Mouse (Mus musculus) heart, adult 9 months (tissue): ENCODE measurements around the gene Tmem11.
A peak's percentile ranks its signal among the peaks of the same experiment; 100 is the strongest.
"Not testable (repeated sequence)": the region's sequence is repeated elsewhere in the genome, so short reads cannot be mapped to it uniquely, and the experiment has no call there.

Experiments
- DNase-seq, 2 experiments: peaks; one replicate each; pipeline ENCODE4 v3.0.0; 2022; ENCODE audit warnings: low spot score in 2 of 2

Tmem11 gene

DNA sequence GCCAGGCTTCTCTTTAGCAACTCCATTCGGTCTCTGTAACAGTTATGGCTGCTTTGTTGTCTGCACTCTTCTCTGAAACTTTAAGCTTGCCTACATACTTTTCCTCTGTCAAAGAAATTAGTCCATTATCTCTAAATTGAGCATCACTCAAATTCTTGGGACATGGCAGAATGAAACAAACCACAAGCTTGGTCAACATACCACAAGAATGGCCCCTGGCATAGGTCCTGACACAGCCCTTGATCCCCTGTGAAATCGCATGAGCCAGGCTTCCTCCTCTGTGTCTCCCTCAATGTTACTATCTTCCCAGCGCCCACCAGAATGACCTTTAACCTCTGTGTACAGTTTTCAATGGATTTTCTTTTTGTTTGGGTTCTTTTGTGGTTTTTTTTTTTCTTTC lies 3.3 kb upstream of the Tmem11 start:
- DNase-seq: no peak

DNA sequence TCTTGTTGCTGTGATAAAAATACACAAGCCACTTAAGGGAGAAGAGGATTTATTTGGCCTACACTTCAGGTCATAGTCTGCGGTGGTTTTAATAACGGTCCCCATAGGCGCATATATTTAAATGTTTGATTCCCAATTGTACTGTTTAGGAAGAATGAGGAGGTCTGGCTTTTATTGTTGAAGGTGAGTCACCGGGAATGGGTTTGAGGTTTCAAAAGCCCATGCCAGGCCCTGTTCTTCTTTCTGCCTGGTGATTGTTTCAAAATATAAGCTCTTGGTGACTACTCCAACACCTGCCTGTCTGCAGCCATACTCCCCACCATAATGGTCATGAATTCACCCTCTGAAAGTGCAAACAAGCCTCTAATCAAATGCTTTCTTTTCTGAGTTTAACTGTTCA lies 1.5 kb upstream of the Tmem11 start:
- DNase-seq: no peak

GRCm38 (mm10) chr11:60879423-60879822 lies 351 bp upstream of the Tmem11 start:
- peak; percentile 25 to 48 for DNase-seq

GRCm38 (mm10) chr11:60878056-60878612 lies 938 bp downstream of the Tmem11 start:
- peak in 1 of 2 experiments; percentile 66 for DNase-seq

GRCm38 (mm10) chr11:60873101-60873500 lies 6.0 kb downstream of the Tmem11 start:
- no peak for DNase-seq

DNA sequence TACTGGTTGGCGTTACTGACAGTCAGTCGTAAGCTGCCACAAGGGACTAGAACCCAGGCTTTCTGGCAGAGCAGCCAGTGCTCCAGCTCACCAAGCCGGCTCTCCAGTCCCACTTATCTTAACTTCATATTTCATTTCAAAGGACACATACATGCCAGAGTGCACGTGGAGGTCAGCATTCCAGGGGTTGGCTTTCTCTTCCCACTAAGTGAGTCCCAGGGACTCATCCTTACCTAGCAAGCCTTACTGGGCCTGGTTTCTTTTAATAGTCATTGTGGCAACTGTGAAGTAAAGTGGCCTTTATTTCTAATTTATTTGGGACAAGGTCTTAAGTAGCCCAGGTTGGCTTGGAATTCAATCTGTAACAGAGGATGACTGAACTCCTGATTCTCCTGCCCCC lies 7.7 kb downstream of the Tmem11 start:
- no peak for DNase-seq

GRCm38 (mm10) chr11:60869471-60869870 lies 9.6 kb downstream of the Tmem11 start:
- DNase-seq: not testable (repeated sequence)

- DNase-seq: no peak
Measured at GRCm38 (mm10) chr11:60867904-60868303, 11.2 kb downstream of the Tmem11 start.

- no peak for DNase-seq
Measured at GRCm38 (mm10) chr11:60867456-60867855, 11.6 kb downstream of the Tmem11 start.

- no peak for DNase-seq
Measured at GRCm38 (mm10) chr11:60866021-60866420, 13.1 kb downstream of the Tmem11 start.

DNA sequence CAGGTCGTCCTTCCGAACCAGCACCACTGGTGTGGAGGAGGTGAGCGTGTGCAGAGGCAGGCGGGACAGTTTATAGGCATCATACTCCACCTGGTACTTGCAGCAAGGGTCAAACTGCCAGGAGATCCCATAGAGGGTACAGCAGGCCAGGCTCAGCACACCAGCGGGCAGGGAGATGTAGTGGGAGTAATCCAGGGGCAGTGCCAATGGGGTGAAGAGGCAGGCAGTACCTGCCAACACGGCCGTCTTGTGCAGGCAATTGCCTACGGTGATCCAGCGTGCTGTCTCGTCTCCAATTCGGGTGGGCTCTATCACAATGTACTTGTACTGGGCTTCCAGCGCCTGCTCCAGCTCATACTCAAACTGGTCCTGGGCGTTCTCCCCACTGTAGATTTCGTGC lies 14.2 kb downstream of the Tmem11 start:
- DNase-seq: peak; percentile 61 to 66

DNA sequence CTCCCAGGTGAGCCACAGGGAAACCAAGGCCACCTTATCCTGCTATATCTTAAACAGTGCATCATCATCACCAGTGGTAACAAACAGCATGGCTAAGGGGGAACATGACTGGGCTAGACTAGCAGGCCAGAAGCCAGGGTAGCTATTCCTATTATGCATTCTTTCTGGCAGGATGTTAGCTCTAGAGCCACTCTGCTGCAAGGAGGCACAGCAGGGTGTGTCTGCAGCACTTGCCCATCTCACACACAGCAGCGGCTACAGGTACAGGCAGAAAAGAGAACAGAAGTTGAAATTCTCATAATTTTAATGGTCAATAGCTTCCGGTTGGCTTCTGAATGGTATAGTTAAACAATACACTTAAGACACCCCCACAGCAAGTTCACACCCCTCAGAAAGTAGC lies 14.9 kb downstream of the Tmem11 start:
- no peak for DNase-seq

- DNase-seq: peak; percentile 40 to 43
Measured at GRCm38 (mm10) chr11:60863196-60863595, 15.9 kb downstream of the Tmem11 start.

GRCm38 (mm10) chr11:60861993-60862392 lies 17.1 kb downstream of the Tmem11 start:
- DNase-seq: no peak

DNA sequence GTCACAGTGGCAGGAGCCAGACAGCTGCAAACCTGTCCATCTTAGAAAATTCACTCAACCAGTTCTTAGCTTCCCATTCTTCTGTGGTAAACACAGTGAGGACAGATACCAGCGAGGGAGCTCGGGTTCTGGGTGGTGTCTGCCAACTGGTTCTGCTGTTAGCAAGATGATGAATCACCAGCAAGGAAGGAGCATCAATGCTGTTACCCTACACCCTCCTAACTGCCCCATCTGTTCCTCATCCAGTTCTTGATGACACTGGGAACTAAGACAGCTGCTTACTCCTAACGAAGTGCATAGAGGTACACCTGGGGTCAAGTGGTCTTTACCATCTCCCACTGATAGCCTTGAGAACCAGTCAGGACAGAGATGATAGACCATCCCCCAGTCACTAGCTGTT lies 22.5 kb downstream of the Tmem11 start:
- DNase-seq: no peak

DNA sequence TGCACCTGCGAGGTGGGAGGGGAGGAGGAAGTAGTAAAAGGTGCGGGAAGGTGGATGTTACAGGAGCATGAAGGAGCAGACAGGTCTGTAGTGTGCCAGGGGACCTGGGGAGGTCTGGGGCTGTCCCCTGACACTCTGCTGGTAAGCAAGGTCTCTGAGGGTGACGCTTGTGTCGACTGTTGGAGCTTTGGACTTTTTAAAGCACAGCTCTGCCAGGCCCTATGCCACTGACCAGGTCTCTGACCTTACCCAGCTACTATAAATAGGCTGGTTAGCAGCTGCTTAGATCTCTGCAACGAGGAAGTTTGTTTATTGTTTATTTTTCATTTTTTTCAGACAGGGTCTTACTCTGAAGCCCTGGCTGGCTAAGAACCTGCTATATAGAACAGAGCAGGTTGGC lies 33.7 kb downstream of the Tmem11 start:
- DNase-seq: no peak

DNA sequence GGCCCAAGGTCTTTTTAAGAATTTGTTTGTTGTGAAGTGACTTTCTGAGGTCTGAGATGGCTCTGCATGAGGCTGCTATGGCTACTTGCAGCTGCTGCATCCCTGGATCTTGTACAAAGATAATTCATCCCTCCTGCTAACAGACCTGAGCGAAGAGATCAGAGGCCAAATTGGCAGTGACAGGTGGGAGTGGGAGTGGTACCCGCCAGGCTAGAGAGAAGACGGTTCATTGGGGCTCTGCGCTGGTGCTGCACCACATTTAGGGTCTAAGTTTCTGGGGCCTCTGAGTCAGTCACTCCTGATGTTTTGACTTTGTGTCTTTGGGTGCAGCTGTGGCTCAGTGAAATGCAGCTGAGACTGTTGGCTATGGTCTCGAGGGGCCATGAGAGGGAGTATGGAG lies 35.7 kb downstream of the Tmem11 start:
- no peak for DNase-seq

- DNase-seq: no peak
Measured at GRCm38 (mm10) chr11:60841467-60842200, 37.4 kb downstream of the Tmem11 start.

- peak in 1 of 2 experiments; percentile 4 for DNase-seq
Measured at GRCm38 (mm10) chr11:60837644-60838406, 41.2 kb downstream of the Tmem11 start.

DNA sequence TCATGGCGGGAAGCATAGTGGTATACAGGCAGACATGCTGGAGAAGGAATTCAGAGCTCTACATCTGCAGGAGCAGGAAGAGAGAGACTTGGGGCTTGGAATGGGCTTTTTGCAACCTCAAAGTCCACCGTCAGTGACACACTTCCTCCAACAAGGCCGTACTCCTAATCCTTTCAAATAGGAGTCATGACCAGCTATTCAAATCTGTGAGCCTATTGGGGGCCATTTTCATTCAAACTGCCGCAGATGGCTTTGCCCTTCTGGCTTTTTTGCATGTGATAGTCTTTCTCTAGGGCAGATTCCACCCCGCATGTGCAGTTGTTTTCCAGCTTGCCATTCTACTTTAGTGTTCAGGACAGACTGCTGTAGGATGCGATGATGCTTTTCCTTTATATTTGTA lies 42.2 kb downstream of the Tmem11 start:
- DNase-seq: no peak

GRCm38 (mm10) chr11:60830433-60831052 lies 48.5 kb downstream of the Tmem11 start, which contains the start of gene Dhrs7b:
Dhrs7b (plus strand) TSS chr11:60830631.
- DNase-seq: peak; percentile 93

DNA sequence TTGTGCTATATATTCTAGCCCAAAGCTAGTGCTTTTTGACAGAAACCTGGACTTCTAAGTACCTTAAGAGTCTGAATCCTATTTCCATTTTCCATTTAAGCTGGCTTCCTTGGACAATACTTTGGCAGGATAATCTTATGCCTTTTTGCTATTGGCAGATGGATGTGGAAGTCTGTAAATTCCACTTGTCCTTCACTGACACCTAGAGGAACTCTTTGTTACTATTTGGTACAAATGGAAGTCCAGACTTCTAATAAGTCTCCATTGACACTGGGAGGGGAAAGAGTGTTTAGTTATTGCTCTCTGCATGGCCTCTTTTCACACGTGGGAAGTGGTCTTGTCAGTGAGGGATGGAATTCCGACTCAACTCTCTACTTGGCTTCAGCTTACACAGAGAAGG lies 50.2 kb downstream of the Tmem11 start:
- DNase-seq: no peak
